Mouse (Mus musculus): Measurements from ENCODE around the gene Stx7.

DNA sequence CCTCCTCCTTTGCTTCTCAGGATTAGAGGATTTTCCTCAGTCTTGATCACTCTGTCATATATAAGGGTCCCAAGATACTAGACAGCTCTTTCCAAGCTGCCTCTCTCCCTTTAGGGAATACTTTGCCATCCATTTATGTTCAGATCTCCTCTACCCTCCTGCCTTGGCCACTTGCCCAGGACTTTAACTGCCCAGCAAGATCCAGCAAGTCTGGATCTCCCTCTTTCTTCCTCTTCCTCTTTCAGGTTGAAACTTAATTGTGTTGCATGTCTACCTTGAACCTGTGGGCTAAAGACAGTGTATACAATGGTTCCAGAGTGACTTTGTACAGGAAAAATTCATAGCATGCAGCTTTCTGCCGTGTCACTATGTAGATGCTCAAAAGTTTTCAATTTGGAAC, 19.8 kb downstream of the Stx7 start:
- no peak for TF ChIP-seq GATA1 (IDR thresholded peaks at IDR 0.05; ENCODE audit: borderline replicate concordance, low read length)
- TF ChIP-seq FLI1 (IDR thresholded peaks at IDR 0.05; ENCODE audit: low read length), result no peak
